Mouse (Mus musculus): ENCODE measurements at regions not wholly inside any gene's neighbourhood (a gene's known extent, or its start where the extent isn't known, plus 50 kb on each side); places are given as distances from the start of the nearest gene placed in this dataset.
A peak's percentile ranks its signal among the peaks of the same experiment; 100 is the strongest.

DNA sequence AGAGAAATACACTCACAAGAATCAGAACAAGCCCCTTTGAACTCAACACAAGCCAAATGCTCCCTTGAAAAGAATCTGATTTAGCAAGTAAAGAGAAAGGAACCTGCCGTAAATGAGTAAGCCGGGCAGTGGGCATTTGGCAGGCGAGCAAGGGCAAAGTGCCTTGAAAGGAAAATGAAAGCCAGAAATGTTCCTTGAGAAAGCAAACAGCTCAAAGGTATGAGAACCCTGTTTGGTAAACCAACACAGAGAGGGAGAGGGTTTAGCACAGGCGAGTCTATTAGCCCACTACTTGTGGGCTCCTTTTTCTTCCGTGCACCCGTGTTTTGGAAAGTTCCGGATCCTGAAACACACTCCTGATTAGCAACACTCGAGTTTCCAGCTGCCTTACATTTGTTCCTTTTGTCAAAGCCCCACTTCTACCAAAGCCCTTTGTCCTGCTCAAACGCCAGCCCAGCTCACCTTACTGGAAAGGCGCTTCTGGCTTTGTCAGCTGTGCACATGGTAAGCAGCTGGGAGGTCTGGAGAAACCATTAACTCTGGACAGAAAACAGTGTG, 197.5 kb upstream of the Smim15 start:
- DNase-seq (ENCODE audit: low read depth): peak; percentile 84
- no peak for TF ChIP-seq POLR2A (IDR thresholded peaks at IDR 0.05; ENCODE audit: borderline replicate concordance, extremely low read depth, insufficient read depth, insufficient read length, poor library complexity, severe bottlenecking)

GRCm38 (mm10) chr13:107845838-107846237, 198.4 kb upstream of the Smim15 start:
- no peak for TF ChIP-seq POLR2A (IDR thresholded peaks at IDR 0.05; ENCODE audit: borderline replicate concordance, extremely low read depth, insufficient read depth, insufficient read length, poor library complexity, severe bottlenecking)
- no peak for TF ChIP-seq CTCF (IDR thresholded peaks at IDR 0.05; ENCODE audit: borderline replicate concordance, extremely low read depth, insufficient read depth, insufficient read length)

DNA sequence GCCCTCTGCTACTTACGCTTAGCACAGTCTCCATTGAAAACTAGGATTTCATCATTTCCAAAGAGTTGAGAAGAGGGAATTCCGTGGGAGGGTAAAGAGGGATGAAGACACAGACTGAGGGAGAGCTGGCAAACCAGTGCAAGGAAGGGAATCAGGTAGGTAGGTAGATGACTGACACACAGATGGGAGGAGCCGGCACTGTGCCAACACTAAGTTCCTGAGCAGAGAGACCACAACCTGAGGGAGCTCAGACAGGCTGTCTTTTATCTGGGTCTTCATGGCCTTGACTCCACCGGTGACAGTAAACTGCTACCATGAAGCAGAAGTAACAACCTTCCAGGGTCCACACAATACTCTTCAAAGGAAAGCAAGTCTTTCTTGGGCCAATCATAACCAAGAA, 200.2 kb upstream of the Smim15 start:
- no peak for DNase-seq (ENCODE audit: low read depth)
- TF ChIP-seq CTCF (IDR thresholded peaks at IDR 0.05; ENCODE audit: borderline replicate concordance, extremely low read depth, insufficient read depth, insufficient read length) (no peak), POLR2A (IDR thresholded peaks at IDR 0.05; ENCODE audit: borderline replicate concordance, extremely low read depth, insufficient read depth, insufficient read length, poor library complexity, severe bottlenecking) (no peak)

More at GRCm38 (mm10) chr13:107845838-107846237, 198.4 kb upstream of the Smim15 start:
- no peak for DNase-seq (ENCODE audit: low read depth)

DNA sequence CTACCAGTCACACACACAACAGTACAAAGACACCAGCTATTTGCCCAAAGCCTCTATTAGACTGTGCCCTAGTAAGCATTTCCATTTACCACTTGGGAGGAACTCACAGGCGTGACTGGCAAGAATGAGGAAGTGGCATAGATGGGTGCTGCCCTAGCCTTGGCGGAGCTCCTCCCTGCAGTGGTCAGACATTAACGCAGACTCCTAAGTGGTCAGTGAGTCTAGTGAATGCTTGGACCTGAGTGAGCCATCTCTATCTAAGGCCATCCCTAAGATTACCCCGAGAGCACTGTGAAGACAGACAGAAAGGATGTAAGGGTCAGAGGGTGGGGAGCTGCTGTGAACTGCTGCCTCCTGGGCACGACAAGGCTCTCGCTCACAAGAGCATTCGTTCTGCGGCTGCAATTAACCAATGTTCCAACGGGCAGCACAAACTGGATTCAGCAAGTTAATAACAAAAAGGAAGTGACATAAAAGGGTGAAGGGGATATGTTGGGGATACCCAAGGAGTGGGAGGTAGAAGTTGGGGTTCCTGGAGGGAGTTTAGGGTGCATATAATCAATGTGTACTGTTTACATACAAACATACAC, 206.0 kb upstream of the Smim15 start:
- TF ChIP-seq POLR2A (IDR thresholded peaks at IDR 0.05; ENCODE audit: borderline replicate concordance, extremely low read depth, insufficient read depth, insufficient read length, poor library complexity, severe bottlenecking) (no peak), CTCF (IDR thresholded peaks at IDR 0.05; ENCODE audit: borderline replicate concordance, extremely low read depth, insufficient read depth, insufficient read length) (no peak)
- DNase-seq (ENCODE audit: low read depth): no peak

GRCm38 (mm10) chr13:107837206-107837952, 206.9 kb upstream of the Smim15 start:
- DNase-seq (ENCODE audit: low read depth): peak; percentile 43
- TF ChIP-seq POLR2A (IDR thresholded peaks at IDR 0.05; ENCODE audit: borderline replicate concordance, extremely low read depth, insufficient read depth, insufficient read length, poor library complexity, severe bottlenecking): no peak
- no peak for TF ChIP-seq CTCF (IDR thresholded peaks at IDR 0.05; ENCODE audit: borderline replicate concordance, extremely low read depth, insufficient read depth, insufficient read length)

DNA sequence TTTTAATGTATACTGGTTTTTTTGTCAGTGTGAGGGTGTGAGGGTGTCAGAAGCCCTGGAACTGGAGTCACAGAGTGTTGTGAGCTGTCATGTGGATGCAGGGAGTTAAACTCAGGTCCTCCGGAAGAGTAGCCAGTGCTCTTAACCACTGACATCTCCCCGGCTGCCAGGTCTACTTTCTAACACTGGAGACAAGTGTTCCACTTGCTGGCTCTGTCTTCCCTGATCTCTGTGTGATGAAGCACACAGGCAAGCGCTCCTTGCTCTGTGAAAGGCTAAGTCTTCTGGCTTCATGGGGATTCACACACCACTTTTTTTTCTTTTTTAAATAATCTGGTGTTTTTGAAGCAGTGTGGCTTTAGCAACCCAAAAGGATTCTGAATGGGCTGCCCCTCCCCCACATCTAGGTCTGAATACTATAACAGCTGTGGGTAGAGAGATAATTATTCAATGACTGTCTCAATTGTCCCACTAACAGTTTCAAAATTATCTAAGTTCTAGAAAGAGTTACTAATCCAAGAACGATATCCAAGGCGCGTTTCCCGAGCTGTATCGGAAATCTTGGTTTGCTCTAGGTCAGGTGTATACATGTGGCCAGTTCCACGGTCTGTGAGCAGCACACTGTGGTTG, 208.4 kb upstream of the Smim15 start:
- TF ChIP-seq POLR2A (IDR thresholded peaks at IDR 0.05; ENCODE audit: borderline replicate concordance, extremely low read depth, insufficient read depth, insufficient read length, poor library complexity, severe bottlenecking): no peak
- peak; percentile 33 for DNase-seq (ENCODE audit: low read depth)

DNA sequence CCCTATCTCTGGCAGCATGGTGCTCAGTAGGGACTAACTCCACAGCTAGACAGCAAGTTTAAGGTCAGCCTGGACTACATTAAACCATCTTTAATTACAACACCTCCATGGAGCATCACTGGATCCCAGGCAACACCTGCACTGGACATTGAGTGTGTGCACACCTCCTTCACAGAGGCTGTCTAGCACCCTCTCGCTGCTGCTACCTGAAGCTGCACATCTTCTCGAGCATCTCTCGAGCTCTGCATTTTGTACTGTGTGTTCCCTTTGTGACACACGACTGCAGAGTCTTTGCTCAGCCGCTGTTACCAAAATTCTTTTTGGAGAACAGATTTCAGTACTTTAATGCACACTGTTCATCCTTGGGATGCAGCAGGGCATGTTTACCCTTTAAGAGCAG, 212.2 kb upstream of the Smim15 start:
- TF ChIP-seq POLR2A (IDR thresholded peaks at IDR 0.05; ENCODE audit: borderline replicate concordance, extremely low read depth, insufficient read depth, insufficient read length, poor library complexity, severe bottlenecking) (no peak), CTCF (IDR thresholded peaks at IDR 0.05; ENCODE audit: borderline replicate concordance, extremely low read depth, insufficient read depth, insufficient read length) (no peak)
- no peak for DNase-seq (ENCODE audit: low read depth)

DNA sequence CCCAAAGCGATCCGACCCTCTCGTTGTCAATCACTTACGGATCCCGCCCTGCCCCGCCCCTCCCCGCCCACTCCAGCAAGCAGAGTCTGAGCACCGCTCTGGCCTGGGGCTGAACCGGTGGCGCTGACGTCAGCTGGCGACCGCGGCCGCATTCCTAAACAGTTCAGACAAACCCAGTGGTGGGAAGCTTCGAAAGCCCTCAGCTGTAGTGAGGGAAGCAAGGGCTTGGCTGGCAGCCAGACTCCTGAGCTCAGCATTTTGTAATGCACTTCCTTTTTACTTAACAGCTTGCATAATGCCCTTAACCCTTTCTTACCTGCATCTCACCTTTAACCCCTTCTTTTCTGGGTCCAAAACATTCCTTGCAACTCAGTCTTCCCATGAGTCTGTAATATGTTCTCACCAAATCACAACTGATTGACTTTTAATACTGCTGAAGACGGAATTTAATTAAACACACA, 213.0 kb upstream of the Smim15 start:
- DNase-seq (ENCODE audit: low read depth): peak; percentile 98
- TF ChIP-seq CTCF (IDR thresholded peaks at IDR 0.05; ENCODE audit: borderline replicate concordance, extremely low read depth, insufficient read depth, insufficient read length): no peak
- no peak for TF ChIP-seq POLR2A (IDR thresholded peaks at IDR 0.05; ENCODE audit: borderline replicate concordance, extremely low read depth, insufficient read depth, insufficient read length, poor library complexity, severe bottlenecking)

- TF ChIP-seq CTCF (IDR thresholded peaks at IDR 0.05; ENCODE audit: borderline replicate concordance, extremely low read depth, insufficient read depth, insufficient read length): no peak
These were observed 214.0 kb upstream of the Smim15 start for GRCm38 (mm10) chr13:107830281-107830680.

DNA sequence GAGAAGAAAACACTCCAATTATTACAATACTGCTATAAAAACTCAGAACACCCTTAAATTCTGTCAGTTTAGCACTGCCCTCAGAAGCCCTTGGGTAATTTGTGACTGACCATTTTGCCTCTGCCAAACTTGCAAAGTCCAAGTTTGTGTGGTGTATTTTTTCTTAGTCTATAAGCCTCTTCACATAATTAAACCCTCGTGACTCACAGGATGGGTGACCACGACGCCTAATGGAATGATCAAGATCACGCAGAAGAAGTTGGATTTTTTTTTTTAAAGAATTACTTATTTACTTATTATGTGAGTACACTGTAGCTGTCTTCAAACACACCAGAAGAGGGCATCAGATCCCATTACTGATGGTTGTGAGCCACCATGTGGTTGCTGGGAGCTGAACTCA, 214.4 kb upstream of the Smim15 start:
- no peak for DNase-seq (ENCODE audit: low read depth)
- TF ChIP-seq CTCF (IDR thresholded peaks at IDR 0.05; ENCODE audit: borderline replicate concordance, extremely low read depth, insufficient read depth, insufficient read length): no peak
- no peak for TF ChIP-seq POLR2A (IDR thresholded peaks at IDR 0.05; ENCODE audit: borderline replicate concordance, extremely low read depth, insufficient read depth, insufficient read length, poor library complexity, severe bottlenecking)

More at GRCm38 (mm10) chr13:107830281-107830680, 214.0 kb upstream of the Smim15 start:
- no peak for DNase-seq (ENCODE audit: low read depth)

- no peak for DNase-seq (ENCODE audit: low read depth)
- TF ChIP-seq CTCF (IDR thresholded peaks at IDR 0.05; ENCODE audit: borderline replicate concordance, extremely low read depth, insufficient read depth, insufficient read length) (no peak), POLR2A (IDR thresholded peaks at IDR 0.05; ENCODE audit: borderline replicate concordance, extremely low read depth, insufficient read depth, insufficient read length, poor library complexity, severe bottlenecking) (no peak)
These were observed 218.6 kb upstream of the Smim15 start for GRCm38 (mm10) chr13:107825636-107826035.

Measured in brain, embryonic 14.5 days (tissue).